Mouse (Mus musculus): ENCODE measurements around the gene 1700028J19Rik.

DNA sequence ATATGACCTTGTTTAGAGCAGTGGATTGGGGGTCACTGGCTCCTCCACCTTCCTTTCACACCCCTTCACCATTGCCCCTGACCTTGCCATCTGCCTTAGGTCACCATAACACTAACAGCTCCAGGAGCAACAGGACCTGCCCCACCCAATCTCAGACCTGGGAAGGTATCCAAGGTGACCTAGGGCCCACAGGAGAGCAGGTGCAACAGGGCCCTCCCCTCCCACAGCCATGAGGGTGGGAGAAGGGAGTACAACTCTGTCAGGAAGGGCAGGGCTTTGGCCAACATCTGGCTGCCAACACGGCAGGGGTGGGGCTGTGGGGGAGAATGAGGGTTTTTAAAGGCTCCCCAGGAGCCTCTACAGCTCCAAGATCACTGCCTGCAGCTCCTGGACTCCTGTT lies 21.4 kb downstream of the 1700028J19Rik start, which contains the start of gene Klk1:
- TF ChIP-seq CTCF (IDR thresholded peaks at IDR 0.05; ENCODE audit: borderline replicate concordance, insufficient read depth, low read depth, low read length), result no peak
- TF ChIP-seq POLR2A (IDR thresholded peaks at IDR 0.05; ENCODE audit: borderline replicate concordance, insufficient read depth, low read length), result no peak

All from cerebellum, adult 2 months (tissue).